Mouse (Mus musculus): ENCODE results near the gene Rgs8. TPM values are rescaled to one million over a fixed set of nuclear protein-coding genes. Genes with fewer than 3 reads are reported as not detected.
A peak's percentile ranks its signal among the peaks of the same experiment; 100 is the strongest.

Gene Rgs8
- total RNA-seq, 2 experiments from 2014 or later, result 24.3 to 34.0 TPM

DNA sequence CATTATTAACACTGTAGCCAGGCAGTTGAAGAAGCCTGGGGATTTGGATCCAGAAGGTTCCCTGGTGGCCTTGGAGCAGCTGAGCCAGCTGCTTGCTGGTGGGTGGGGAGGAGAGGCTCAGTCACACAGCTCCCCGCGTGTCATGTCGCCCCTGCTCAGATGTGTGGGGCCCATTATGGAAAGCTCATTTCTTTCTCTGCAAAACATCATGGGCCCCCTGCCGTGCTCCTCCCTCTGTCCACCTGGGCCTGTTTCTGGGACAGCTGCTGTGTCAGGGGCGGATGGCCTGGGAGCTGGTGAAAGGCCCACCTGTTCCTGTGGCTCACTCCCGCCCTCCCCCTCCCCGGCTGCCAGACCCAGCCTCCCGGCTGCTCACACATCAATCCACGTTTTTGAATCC, 80.4 kb downstream of the Rgs8 start:
- intact Hi-C loops (cut with DNase I), result no loop called here

DNA sequence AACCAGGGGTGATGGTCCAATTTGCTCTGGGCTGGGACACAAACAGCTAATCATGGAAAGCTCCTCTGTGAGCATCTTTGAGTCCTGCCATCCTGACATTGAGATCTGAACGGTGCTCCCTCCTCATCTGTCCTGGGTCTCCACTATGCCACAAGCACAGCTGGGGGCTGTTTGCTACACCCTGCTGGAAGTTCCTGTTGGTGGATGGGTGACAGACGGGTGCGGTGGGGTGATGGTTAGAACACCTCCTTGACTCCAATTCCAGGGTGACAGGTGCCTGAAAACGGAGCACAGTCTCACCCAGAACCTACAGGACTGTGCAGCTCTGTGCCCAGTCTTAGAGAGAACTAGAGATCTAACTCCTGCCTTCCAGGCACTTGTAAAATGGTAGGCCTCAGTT, 82.0 kb downstream of the Rgs8 start:
- intact Hi-C loops (cut with DNase I), result no loop called here
- no peak for DNase-seq (ENCODE audit: extremely low spot score in 1 of 2, low spot score in 2 of 2)

More for the DNA sequence above, 80.4 kb downstream of the Rgs8 start:
- peak in 1 of 2 experiments; percentile 27 for DNase-seq (ENCODE audit: extremely low spot score in 1 of 2, low spot score in 2 of 2)

GRCm38 (mm10) chr1:153736096-153736495, 83.3 kb downstream of the Rgs8 start:
- intact Hi-C loops (cut with DNase I), result no loop called here
- no peak for DNase-seq (ENCODE audit: extremely low spot score in 1 of 2, low spot score in 2 of 2)

GRCm38 (mm10) chr1:153737101-153738085, 84.6 kb downstream of the Rgs8 start:
- intact Hi-C loops (cut with DNase I), result no loop called here
- DNase-seq (ENCODE audit: extremely low spot score in 1 of 2, low spot score in 2 of 2), result no peak

- no peak for DNase-seq (ENCODE audit: extremely low spot score in 1 of 2, low spot score in 2 of 2)
- intact Hi-C loops (cut with DNase I), result loop anchor here (5.0 kb wide), 1 partner anchor 62 kb away; no protein-coding TSS in a partner anchor
These were observed 86.7 kb downstream of the Rgs8 start for GRCm38 (mm10) chr1:153739437-153740015.

DNA sequence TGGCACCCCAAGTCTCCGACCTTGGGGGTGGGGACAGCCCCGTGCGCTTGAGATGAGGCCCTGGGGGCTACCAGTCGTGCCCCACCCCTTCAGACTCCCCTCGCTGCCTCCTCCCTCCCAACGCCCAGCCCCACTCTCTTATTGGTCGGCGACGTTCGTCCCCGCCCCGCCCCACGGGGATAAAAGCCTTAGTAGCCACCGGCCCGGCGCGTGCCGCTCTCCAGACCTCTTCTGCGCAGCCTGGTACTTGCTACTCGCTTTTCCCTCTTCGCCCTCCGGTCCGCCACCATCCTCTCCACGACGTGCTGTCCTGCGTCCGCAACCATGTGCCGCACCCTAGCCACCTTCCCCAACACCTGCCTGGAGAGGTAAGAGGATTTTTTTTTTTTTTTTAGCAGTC, 87.3 kb downstream of the Rgs8 start, which contains the start of gene Rgs16:
Gene Rgs16 (plus strand): TSS at position 205 of the 400 bp plus-strand sequence.
- DNase-seq (ENCODE audit: extremely low spot score in 1 of 2, low spot score in 2 of 2), result peak in 1 of 2 experiments; percentile 91

GRCm38 (mm10) chr1:153740775-153741400, 88.1 kb downstream of the Rgs8 start:
- intact Hi-C loops (cut with DNase I), result loop anchor here (5.0 kb wide), 1 partner anchor 64 kb away; no protein-coding TSS in a partner anchor
- DNase-seq (ENCODE audit: extremely low spot score in 1 of 2, low spot score in 2 of 2), result no peak

More for the DNA sequence above, 87.3 kb downstream of the Rgs8 start, which contains the start of gene Rgs16:
- intact Hi-C loops (cut with DNase I), result loop anchor here (5.0 kb wide), 1 partner anchor 63 kb away; no protein-coding TSS in a partner anchor

- intact Hi-C loops (cut with DNase I), result loop anchor here (1.0 to 5.0 kb wide), 2 partner anchors 64 to 184 kb away; no protein-coding TSS in a partner anchor
- no peak for DNase-seq (ENCODE audit: extremely low spot score in 1 of 2, low spot score in 2 of 2)
These were observed 88.9 kb downstream of the Rgs8 start for GRCm38 (mm10) chr1:153741551-153742316.

GRCm38 (mm10) chr1:153742374-153743155, 89.7 kb downstream of the Rgs8 start:
- intact Hi-C loops (cut with DNase I), result loop anchor here (1.0 to 5.0 kb wide), 2 partner anchors 65 to 185 kb away; no protein-coding TSS in a partner anchor
- peak; percentile 48 to 81 for DNase-seq (ENCODE audit: extremely low spot score in 1 of 2, low spot score in 2 of 2)

GRCm38 (mm10) chr1:153746119-153746670, 93.4 kb downstream of the Rgs8 start:
- intact Hi-C loops (cut with DNase I), result loop anchor here (1.0 to 5.0 kb wide), 3 partner anchors 101 to 436 kb away; no protein-coding TSS in a partner anchor
- no peak for DNase-seq (ENCODE audit: extremely low spot score in 1 of 2, low spot score in 2 of 2)

- DNase-seq (ENCODE audit: extremely low spot score in 1 of 2, low spot score in 2 of 2), result peak; percentile 72 to 74
- intact Hi-C loops (cut with DNase I), result loop anchor here (1.0 to 5.0 kb wide), 3 partner anchors 101 to 436 kb away; no protein-coding TSS in a partner anchor
These were observed 93.9 kb downstream of the Rgs8 start for GRCm38 (mm10) chr1:153746728-153747127.

DNA sequence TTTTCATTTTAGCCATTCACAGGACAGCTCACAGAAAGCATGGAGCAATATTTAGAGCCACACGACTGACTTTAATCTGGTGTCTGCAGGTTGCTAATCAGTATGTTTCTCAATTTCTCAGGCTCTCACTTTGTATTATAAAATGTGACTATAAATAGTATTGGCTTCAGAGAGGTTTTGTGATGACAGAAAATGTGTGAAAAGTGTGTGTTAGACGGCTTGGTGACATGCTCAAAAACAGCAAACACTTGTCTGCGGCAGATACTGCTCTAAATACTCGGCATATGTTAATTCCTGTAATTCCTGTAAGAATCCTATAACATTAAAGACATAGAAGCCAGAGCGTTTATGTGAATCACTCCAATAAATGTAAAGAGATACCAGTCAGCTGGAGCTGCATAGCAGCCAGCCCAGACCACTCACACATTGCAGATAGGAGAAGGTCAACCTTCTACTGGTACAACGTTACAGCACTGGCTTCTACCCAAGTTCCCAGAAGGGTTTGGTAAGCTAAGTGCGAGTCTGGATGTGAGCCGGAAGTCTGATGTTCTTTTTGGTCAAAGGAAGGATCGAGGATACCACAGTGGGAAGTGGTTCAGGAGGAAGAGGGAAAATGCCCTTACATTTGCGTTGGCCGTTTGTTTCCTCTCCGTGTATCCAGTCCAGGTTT, 95.2 kb downstream of the Rgs8 start:
- intact Hi-C loops (cut with DNase I), result loop anchor here (5.0 kb wide), 2 partner anchors 99 to 434 kb away; no protein-coding TSS in a partner anchor
- no peak for DNase-seq (ENCODE audit: extremely low spot score in 1 of 2, low spot score in 2 of 2)

- DNase-seq (ENCODE audit: extremely low spot score in 1 of 2, low spot score in 2 of 2), result peak in 1 of 2 experiments; percentile 74
- intact Hi-C loops (cut with DNase I), result loop anchor here (5.0 kb wide), 2 partner anchors 99 to 434 kb away; no protein-coding TSS in a partner anchor
These were observed 95.7 kb downstream of the Rgs8 start for GRCm38 (mm10) chr1:153748549-153748948.

DNA sequence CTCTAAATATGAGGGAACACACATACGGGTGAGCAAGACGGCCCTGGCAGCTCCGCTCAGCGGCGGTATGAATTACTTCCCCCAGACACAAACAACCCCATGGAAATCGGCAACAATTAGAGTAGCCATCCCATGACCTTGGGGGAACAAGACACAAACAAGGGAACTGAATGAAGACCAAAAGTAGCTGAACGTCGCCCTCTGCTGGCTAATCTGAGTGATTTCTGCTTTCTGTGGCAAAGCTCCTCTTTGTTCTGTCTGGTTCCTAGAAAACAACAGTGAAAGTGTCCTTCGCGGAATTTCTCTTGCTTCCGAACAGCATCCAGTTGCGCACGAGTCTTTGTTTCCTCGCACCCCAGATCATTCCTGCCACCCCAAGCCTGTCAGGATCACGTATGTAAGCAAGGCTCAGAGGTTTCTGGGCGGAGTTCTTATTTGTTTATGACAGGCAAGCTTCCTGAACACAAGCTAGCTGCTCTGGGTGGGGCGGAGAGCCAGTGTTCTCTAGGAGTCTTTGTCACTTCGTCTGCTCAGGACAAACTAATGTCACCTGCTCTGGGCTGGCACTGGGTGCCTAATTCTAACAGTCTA, 96.5 kb downstream of the Rgs8 start, which contains the start of gene Rnasel:
Gene Rnasel (plus strand): TSS at position 216 of the 591 bp plus-strand sequence.
- DNase-seq (ENCODE audit: extremely low spot score in 1 of 2, low spot score in 2 of 2), result peak; percentile 60 to 67
- intact Hi-C loops (cut with DNase I), result loop anchor here (5.0 kb wide), 2 partner anchors 98 to 433 kb away; no protein-coding TSS in a partner anchor
